Mouse (Mus musculus): Measurements from ENCODE around the gene Gm3676.
"Not testable (repeated sequence)": the region's sequence is repeated elsewhere in the genome, so short reads cannot be mapped to it uniquely, and the experiment has no call there.

Gene Gm3676

DNA sequence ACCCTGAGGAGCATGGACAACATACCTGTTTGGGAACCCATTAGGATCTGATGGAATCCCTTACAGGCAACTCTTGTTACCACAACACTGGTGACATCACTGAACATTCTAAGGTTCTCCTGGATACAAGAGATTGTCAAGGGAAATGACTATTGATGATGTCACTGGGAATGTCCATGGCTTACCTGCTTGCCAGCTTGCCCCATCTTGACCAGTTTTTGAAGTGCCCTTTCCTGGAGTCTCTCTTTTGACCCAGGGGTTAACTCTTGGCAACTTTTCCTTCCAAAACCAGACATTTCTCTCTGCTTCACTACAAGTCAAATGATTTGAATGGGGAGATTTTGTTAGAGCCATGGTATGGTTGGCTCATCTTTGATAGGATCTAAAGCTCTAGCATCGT lies at the start of gene Gm3676:
TSS of gene Gm3676 (minus strand) at position 101 of the 400 bp plus-strand sequence.
- not testable (repeated sequence) for DNase-seq (ENCODE audit: extremely low spot score, low spot score)

DNA sequence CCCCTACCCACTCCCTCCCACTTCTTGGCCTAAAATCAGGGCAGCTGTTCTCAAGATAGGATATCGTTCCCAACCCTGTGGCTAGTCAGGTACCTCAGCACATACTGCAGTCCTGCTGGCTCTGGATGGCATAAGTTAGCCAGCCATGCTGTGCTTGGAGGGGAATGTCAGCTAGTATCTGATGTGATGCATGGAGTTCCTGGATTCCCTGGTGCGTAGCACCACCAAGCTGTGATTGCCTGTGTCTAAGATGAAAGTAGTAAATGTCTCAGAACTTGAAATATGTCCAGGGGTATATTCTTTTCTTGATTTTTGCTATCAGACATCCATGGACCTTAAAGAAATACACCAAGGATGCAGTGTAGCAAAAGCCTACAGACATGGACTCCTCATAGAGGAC lies 1.9 kb upstream of the Gm3676 start:
- not testable (repeated sequence) for DNase-seq (ENCODE audit: extremely low spot score, low spot score)

DNA sequence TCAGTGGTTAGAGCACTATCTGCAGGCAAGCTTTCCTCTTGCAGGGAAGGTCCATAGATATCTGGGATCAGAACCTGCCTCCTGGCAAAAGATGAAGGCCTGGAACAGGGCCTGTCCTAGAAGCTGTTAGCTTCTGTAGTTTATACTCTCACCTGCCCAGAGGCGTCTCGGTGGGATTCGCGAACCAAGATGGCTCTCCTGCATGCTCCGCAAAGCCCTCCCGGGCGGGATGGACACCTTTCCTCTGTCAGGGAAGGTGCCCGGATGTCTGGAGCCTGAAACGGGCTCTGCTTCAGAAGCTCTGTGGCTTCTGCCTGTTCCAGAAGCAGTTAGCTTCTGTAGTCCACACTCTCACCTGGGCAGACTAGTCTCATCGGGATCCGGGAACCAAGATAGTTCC lies 16.1 kb downstream of the Gm3676 start:
- DNase-seq (ENCODE audit: extremely low spot score, low spot score), result not testable (repeated sequence)

DNA sequence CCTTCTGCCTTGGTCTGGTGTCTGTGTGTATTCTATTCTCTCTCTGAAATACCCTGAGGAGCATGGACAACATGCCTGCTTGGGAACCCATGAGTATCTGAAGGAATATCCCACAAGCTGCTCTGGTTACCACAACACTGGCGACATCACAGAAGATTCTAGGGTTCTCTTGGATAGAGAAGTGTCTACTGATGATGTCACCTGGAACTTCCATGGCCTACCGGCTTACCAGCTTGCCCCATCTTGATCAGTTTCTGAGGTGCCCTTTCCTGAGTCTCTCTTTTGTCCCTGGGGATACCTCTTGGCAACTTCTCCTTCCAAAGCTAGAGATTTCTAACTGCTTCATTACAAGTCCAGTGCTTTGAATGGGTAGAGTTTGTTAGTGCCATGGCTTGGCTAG lies 21.8 kb downstream of the Gm3676 start, which contains the start of gene Gm3072:
TSS of gene Gm3072 (minus strand) at position 101 of the 400 bp plus-strand sequence.
- DNase-seq (ENCODE audit: extremely low spot score, low spot score), result not testable (repeated sequence)

- DNase-seq (ENCODE audit: extremely low spot score, low spot score), result not testable (repeated sequence)
Observed at GRCm38 (mm10) chr14:41622535-41622934, 23.8 kb downstream of the Gm3676 start.

- DNase-seq (ENCODE audit: extremely low spot score, low spot score), result not testable (repeated sequence)
Observed at GRCm38 (mm10) chr14:41610690-41611089, 35.6 kb downstream of the Gm3676 start.

GRCm38 (mm10) chr14:41600935-41601334 lies 45.4 kb downstream of the Gm3676 start:
- DNase-seq (ENCODE audit: extremely low spot score, low spot score), result not testable (repeated sequence)

All from neural tube, embryonic 10.5 days (tissue).